Mouse (Mus musculus) kidney, embryonic 16.5 days (tissue): Measurements from ENCODE around the gene Chrna1. TPM values are rescaled to one million over a fixed set of nuclear protein-coding genes. Genes with fewer than 3 reads are reported as not detected.

Experiments
- ATAC-seq: fragments of 200-750 bp; cut with Nextera tagmentation; 2 replicates; pipeline ENCODE4 v1.8.0; 2017; ENCODE audit warnings: moderate TSS enrichment; ENCODE audit not compliant: low FRiP score, low TSS enrichment
- H3K27ac ChIP-seq: fragments of 300-500 bp; sonication (generic); 2 replicates; pipeline ENCODE4 v1.5.1; 2014; ENCODE audit warnings: low read length
- H3K27me3 ChIP-seq: fragments of 300-500 bp; sonication (generic); 2 replicates; pipeline ENCODE4 v1.6.1; 2014; ENCODE audit warnings: low read length, control low read depth, mixed read lengths; ENCODE audit not compliant: insufficient read depth
- H3K36me3 ChIP-seq: fragments of 300-500 bp; sonication (generic); 2 replicates; pipeline ENCODE4 v1.6.1; 2014; ENCODE audit warnings: low read length, control low read depth, mixed read lengths; ENCODE audit not compliant: insufficient read depth
- H3K4me1 ChIP-seq: fragments of 300-500 bp; sonication (generic); 2 replicates; pipeline ENCODE4 v1.6.1; 2014; ENCODE audit warnings: low read length, control low read depth, mixed read lengths; ENCODE audit not compliant: insufficient read depth
- H3K4me2 ChIP-seq: fragments of 300-500 bp; sonication (generic); replicated peaks from 2 replicates; pipeline ENCODE4 v1.6.1; 2014; ENCODE audit warnings: low read depth, low read length
- H3K4me3 ChIP-seq: fragments of 300-500 bp; sonication (generic); 2 replicates; pipeline ENCODE4 v1.5.1; 2014; ENCODE audit warnings: mild to moderate bottlenecking, low read length
- H3K9ac ChIP-seq: fragments of 300-500 bp; sonication (generic); replicated peaks from 2 replicates; pipeline ENCODE4 v1.6.1; 2014; ENCODE audit warnings: low read length
- H3K9me3 ChIP-seq: fragments of 300-500 bp; sonication (generic); 2 replicates; pipeline ENCODE4 v1.6.1; 2016; ENCODE audit warnings: low read length, control low read depth
- WGBS: fragments of 180-500 bp; shearing (Covaris S2); extraction: QIAGEN DNeasy Blood & Tissue Kit; methylation state at CpG from one replicate; pipeline ENCODE4 v1.1.7; 2014; 5-methylcytosine and 5-hydroxymethylcytosine counted together
- polyA plus RNA-seq: library from polyadenylated mRNA; unstranded; fragments of >200 nt; fragmentation: Nextera tagmentation; extraction: Ambion mirVana; gene quantifications from 2 replicates; pipeline ENCODE4 v1.2.1, GENCODE M21; 2015

Chrna1 gene
- polyA plus RNA-seq, 1 experiment from 2014 or later, result 0.36 TPM

GRCm38 (mm10) chr2:73584645-73585346 lies 4.7 kb upstream of the Chrna1 start:
- peak overlapping the region; percentile 45 for H3K27ac ChIP-seq
- peak; percentile 75 for ATAC-seq
- H3K9me3 ChIP-seq, result no peaks in the 10 kb centered on the region
- peak overlapping the region; percentile 49 for H3K4me3 ChIP-seq
- H3K36me3 ChIP-seq, result no peaks in the 10 kb centered on the region
- H3K27me3 ChIP-seq, result no peaks in the 10 kb centered on the region; the same call in 1 of the 2 replicates
- WGBS, result 2% methylated on average over 16 of the region's 18 CpGs
- peaks cover 12% of the 10 kb centered on the region; the same call in 1 of the 2 replicates for H3K4me1 ChIP-seq
- peak overlapping the region; percentile 62 for H3K9ac ChIP-seq
- peak overlapping the region; percentile 83 for H3K4me2 ChIP-seq

- Histone ChIP-seq H3K9ac (no peak overlapping the region), H3K4me2 (no peak overlapping the region), H3K4me3 (no peak overlapping the region), H3K36me3 (no peaks in the 10 kb centered on the region), H3K4me1 (peaks cover 7% of the 10 kb centered on the region; the same call in 1 of the 2 replicates), H3K9me3 (no peaks in the 10 kb centered on the region), H3K27me3 (no peaks in the 10 kb centered on the region), H3K27ac (no peak overlapping the region)
- no peak for ATAC-seq
- WGBS, result 90% methylated on average over 5 of the region's 5 CpGs
These were observed 582 bp upstream of the Chrna1 start for GRCm38 (mm10) chr2:73580720-73581119.

GRCm38 (mm10) chr2:73579168-73579567 lies 970 bp downstream of the Chrna1 start:
- 30% methylated on average over 5 of the region's 5 CpGs for WGBS
- Histone ChIP-seq H3K27ac (no peak overlapping the region), H3K4me3 (no peak overlapping the region), H3K4me2 (no peak overlapping the region), H3K36me3 (no peaks in the 10 kb centered on the region), H3K9me3 (no peaks in the 10 kb centered on the region), H3K4me1 (no peaks in the 10 kb centered on the region), H3K9ac (no peak overlapping the region), H3K27me3 (no peaks in the 10 kb centered on the region)
- ATAC-seq, result no peak

DNA sequence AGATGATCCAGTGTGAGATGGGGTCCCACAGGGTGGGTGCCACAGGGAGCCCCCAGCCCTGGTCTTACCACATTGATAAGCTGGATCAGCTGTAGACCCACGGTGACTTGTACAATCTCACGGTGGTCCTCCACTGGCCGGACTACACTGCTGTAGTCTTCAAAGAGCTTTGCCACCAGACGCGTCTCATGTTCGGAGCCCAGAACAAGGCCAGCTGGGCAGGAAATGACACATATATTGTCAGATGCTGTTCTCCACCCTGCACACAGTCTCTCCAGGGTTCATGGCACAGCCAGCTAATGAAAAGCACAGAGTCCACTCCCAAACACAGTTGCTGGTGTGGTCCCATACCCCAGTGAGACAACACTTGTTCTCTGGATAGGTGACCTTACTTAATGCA lies 5.7 kb downstream of the Chrna1 start:
- Histone ChIP-seq H3K4me1 (no peaks in the 10 kb centered on the region), H3K4me3 (no peak overlapping the region), H3K27me3 (no peaks in the 10 kb centered on the region), H3K4me2 (no peak overlapping the region), H3K27ac (no peak overlapping the region), H3K9ac (no peak overlapping the region), H3K36me3 (no peaks in the 10 kb centered on the region), H3K9me3 (no peaks in the 10 kb centered on the region)
- no peak for ATAC-seq
- 73% methylated on average over 6 of the region's 6 CpGs for WGBS

GRCm38 (mm10) chr2:73573556-73573955 lies 6.6 kb downstream of the Chrna1 start:
- Histone ChIP-seq H3K4me1 (no peaks in the 10 kb centered on the region), H3K9me3 (no peaks in the 10 kb centered on the region), H3K9ac (no peak overlapping the region), H3K36me3 (no peaks in the 10 kb centered on the region), H3K27ac (no peak overlapping the region), H3K4me3 (no peak overlapping the region), H3K27me3 (no peaks in the 10 kb centered on the region), H3K4me2 (no peak overlapping the region)
- no peak for ATAC-seq
- WGBS, result 87% methylated on average over 4 of the region's 4 CpGs

GRCm38 (mm10) chr2:73572539-73573372 lies 7.4 kb downstream of the Chrna1 start:
- peak; percentile 79 for ATAC-seq
- 32% methylated on average over 23 of the region's 23 CpGs for WGBS

DNA sequence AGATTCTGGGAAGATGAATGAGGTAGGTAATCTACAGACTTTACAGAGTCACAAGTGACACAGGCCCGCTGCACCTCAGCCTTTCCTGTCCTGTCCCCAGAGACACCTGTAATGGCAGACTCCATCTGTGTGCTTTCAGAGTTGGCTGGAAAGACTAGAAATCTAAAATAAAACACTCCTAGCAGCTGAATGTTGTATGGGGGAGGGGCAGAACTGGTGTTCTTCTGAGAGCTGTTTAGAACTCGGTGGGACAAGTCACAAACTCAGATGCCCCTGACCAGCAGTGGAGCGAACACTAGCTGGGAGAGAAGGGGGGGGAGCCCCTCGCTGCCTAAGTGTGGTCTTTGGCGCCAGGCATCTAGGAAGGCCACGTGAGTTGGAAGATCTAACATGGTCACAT lies 8.2 kb downstream of the Chrna1 start:
- Histone ChIP-seq H3K9me3 (no peaks in the 10 kb centered on the region), H3K27ac (no peak overlapping the region), H3K4me3 (no peak overlapping the region), H3K27me3 (no peaks in the 10 kb centered on the region), H3K36me3 (no peaks in the 10 kb centered on the region), H3K9ac (no peak overlapping the region), H3K4me1 (no peaks in the 10 kb centered on the region), H3K4me2 (no peak overlapping the region)
- ATAC-seq, result no peak
- 73% methylated on average over 6 of the region's 6 CpGs for WGBS

More at GRCm38 (mm10) chr2:73572539-73573372, 7.4 kb downstream of the Chrna1 start:
- Histone ChIP-seq H3K4me1 (no peaks in the 10 kb centered on the region), H3K9me3 (no peaks in the 10 kb centered on the region), H3K4me3 (peak overlapping the region; percentile 17; the same call in 1 of the 2 replicates), H3K36me3 (no peaks in the 10 kb centered on the region), H3K27me3 (no peaks in the 10 kb centered on the region), H3K9ac (no peak overlapping the region), H3K27ac (no peak overlapping the region), H3K4me2 (peak overlapping the region; percentile 46)

DNA sequence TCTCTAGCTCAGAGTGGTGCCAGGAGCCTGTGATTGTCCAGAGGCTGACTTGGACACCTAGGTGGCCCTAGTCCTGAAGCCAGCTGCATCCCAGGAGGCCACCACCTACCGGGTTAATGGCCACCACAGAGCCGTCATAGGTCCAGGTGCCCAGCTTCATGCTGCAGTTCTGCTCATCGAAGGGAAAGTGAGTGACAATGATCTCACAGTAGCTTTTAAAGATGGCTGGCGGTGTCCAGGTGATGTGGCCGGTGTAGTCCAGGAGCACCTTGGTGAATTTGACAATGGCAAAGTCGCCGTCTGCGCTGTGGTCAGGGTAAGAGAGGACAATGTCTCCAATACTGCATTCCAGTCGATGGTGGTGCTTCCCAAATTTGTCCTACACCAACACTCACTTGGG lies 8.8 kb downstream of the Chrna1 start:
- no peaks in the 10 kb centered on the region for H3K27me3 ChIP-seq
- H3K36me3 ChIP-seq, result no peaks in the 10 kb centered on the region
- no peaks in the 10 kb centered on the region for H3K9me3 ChIP-seq
- H3K4me3 ChIP-seq, result no peak overlapping the region
- WGBS, result 94% methylated on average over 9 of the region's 9 CpGs
- no peaks in the 10 kb centered on the region for H3K4me1 ChIP-seq
- no peak overlapping the region for H3K27ac ChIP-seq
- no peak overlapping the region for H3K4me2 ChIP-seq
- no peak for ATAC-seq
- H3K9ac ChIP-seq, result no peak overlapping the region

DNA sequence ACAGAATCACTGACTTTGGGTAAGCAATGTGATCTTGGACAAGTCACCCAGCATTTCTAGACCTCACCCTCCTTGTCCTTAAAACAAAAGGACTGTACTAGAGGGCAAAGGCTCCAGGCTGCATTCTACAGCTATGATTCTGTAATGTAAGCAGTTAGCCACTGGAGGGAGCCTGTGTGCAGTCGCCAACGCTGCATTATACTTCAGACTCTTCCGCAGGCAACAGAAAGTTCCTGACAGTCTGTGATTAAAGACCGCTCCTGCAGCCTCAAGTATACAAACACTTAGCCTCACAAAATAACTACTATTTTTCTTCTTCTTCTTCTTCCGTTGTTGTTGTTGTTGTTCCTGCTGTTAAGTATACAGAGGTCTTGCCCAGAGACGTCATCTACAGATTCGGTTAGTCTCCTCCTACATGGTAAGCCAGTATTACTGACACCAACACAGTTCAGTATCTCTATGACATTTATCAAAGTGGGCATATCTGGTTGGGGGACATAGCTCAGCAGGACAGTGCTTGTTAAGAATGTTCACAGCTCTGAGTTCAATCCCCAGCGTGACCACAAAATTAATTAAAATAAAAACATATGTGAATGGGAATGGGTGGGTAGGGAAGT lies 13.0 kb downstream of the Chrna1 start:
- Histone ChIP-seq H3K36me3 (no peaks in the 10 kb centered on the region), H3K9ac (no peak overlapping the region), H3K4me2 (peak overlapping the region; percentile 47), H3K4me3 (peak overlapping the region; percentile 24; the same call in 1 of the 2 replicates), H3K4me1 (peaks cover 8% of the 10 kb centered on the region; the same call in 1 of the 2 replicates), H3K9me3 (no peaks in the 10 kb centered on the region), H3K27ac (no peak overlapping the region), H3K27me3 (no peaks in the 10 kb centered on the region)
- 18% methylated on average over 8 of the region's 8 CpGs for WGBS
- ATAC-seq, result peak; percentile 44; the same call in 1 of the 2 replicates
